Mouse (Mus musculus) v-Abl transformed pro-B cells (cell line): ENCODE measurements around the gene Rtn2.

Experiments
- in situ Hi-C, 2 experiments: fragments of 400-800 bp; cut with MboI; formaldehyde crosslinking; loops; one replicate each; pipeline ENCODE4 v1.15.1; 2025; ENCODE audit not compliant: unreplicated experiment in 2 of 2

The Rtn2 gene

GRCm38 (mm10) chr7:19338060-19338459, 55.6 kb downstream of the Rtn2 start:
- in situ Hi-C loops: no loop called here

GRCm38 (mm10) chr7:19338596-19338995, 56.2 kb downstream of the Rtn2 start:
- in situ Hi-C loops: no loop called here

- in situ Hi-C loops: loop anchor here (5.0 kb wide), 1 partner anchor 39 kb away; no protein-coding TSS in a partner anchor
Observed at GRCm38 (mm10) chr7:19341250-19341649, 58.8 kb downstream of the Rtn2 start.

- in situ Hi-C loops: loop anchor here (5.0 kb wide), 1 partner anchor 40 kb away; no protein-coding TSS in a partner anchor
Observed at GRCm38 (mm10) chr7:19341761-19342409, 59.5 kb downstream of the Rtn2 start.

- in situ Hi-C loops: loop anchor here (5.0 kb wide), 1 partner anchor 40 kb away; no protein-coding TSS in a partner anchor
Observed at GRCm38 (mm10) chr7:19342481-19343027, 60.1 kb downstream of the Rtn2 start.

GRCm38 (mm10) chr7:19343210-19343808, 60.9 kb downstream of the Rtn2 start:
- in situ Hi-C loops: loop anchor here (5.0 kb wide), 1 partner anchor 41 kb away; no protein-coding TSS in a partner anchor

- in situ Hi-C loops: loop anchor here (5.0 kb wide), 1 partner anchor 42 kb away; no protein-coding TSS in a partner anchor
Observed at GRCm38 (mm10) chr7:19344237-19344847, 61.9 kb downstream of the Rtn2 start, which contains the start of gene Ercc1. TSS of gene Ercc1 (plus strand) at chr7:19344778.

GRCm38 (mm10) chr7:19344938-19345471, 62.6 kb downstream of the Rtn2 start:
- in situ Hi-C loops: loop anchor here (5.0 kb wide), 1 partner anchor 43 kb away; no protein-coding TSS in a partner anchor
